ENCODE assay signal across 13 mouse cellular contexts in the genomic region with DNA sequence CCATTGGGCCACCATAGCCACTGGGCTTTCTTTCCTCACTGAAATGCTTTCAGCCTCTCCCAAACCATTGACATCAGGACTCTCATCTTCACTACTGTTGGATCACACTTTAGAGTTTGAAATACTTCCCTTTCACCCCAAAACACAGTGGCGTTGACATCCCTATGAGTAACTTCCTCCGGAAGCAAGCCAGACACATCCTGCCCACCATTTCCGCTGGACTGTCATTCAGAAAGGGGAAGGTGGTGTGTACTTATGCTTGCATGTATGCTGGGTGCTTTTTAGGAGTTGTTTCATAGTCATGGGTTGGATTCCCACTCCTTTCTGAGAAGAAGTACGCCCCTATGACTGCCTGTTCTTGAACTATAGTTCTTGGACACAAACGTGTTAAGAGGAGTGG.
A peak's percentile ranks its signal among the peaks of the same experiment; 100 is the strongest.
DNase-seq lines count a peak whose midpoint lies in the region; ATAC-seq lines count a peak whose summit lies in the region.
"Had no signal": no experiment of that assay in that cellular context is flagged by ENCODE, and none has a peak within 500 bp of the region (broad histone marks: within the 10 kb centered on the region; RNA-seq: fewer than 3 reads in every experiment).

No protein-coding gene starts in this region.

- peaks cover 2% of the 10 kb centered on the region; the same call in 1 of the 2 replicates for H3K4me1 ChIP-seq in forebrain, embryonic 11.5 days (replicated peaks; ENCODE audit: control insufficient read depth, insufficient read depth, low read length)
- H3K4me1 ChIP-seq: intestine, embryonic 15.5 days had no signal

- WGBS in forebrain, embryonic 11.5 days: 87% methylated on average over 5 of the region's 5 CpGs

- H3K9me3 ChIP-seq in forebrain, embryonic 11.5 days (ENCODE audit: control insufficient read depth, low read length): no peaks in the 10 kb centered on the region
- H3K9me3 ChIP-seq: embryonic facial prominence, embryonic 12.5 days; intestine, embryonic 15.5 days; limb, embryonic 13.5 days had no signal

- H3K4me2 ChIP-seq in forebrain, embryonic 11.5 days (ENCODE audit: low read depth, low read length, severe bottlenecking): no peak overlapping the region
- H3K4me2 ChIP-seq: embryonic facial prominence, embryonic 12.5 days; intestine, embryonic 15.5 days; limb, embryonic 13.5 days had no signal

- H3K36me3 ChIP-seq in forebrain, embryonic 11.5 days (ENCODE audit: control insufficient read depth, insufficient read depth, low read length): no peaks in the 10 kb centered on the region
- H3K36me3 ChIP-seq: embryonic facial prominence, embryonic 12.5 days; intestine, embryonic 15.5 days had no signal

- H3K27me3 ChIP-seq in forebrain, embryonic 11.5 days (ENCODE audit: control insufficient read depth, insufficient read depth, low read length): no peaks in the 10 kb centered on the region
- H3K27me3 ChIP-seq: embryonic facial prominence, embryonic 12.5 days; intestine, embryonic 15.5 days; limb, embryonic 13.5 days had no signal

- no peak overlapping the region for H3K9ac ChIP-seq in forebrain, embryonic 11.5 days (ENCODE audit: low read length)
- H3K9ac ChIP-seq: embryonic facial prominence, embryonic 12.5 days; intestine, embryonic 15.5 days; limb, embryonic 13.5 days had no signal

- H3K4me3 ChIP-seq in forebrain, embryonic 11.5 days (ENCODE audit: low read depth, low read length): no peak overlapping the region
- H3K4me3 ChIP-seq: embryonic facial prominence, embryonic 12.5 days; intestine, embryonic 15.5 days; limb, embryonic 13.5 days; myocyte had no signal

- no peak for ATAC-seq in frontal cortex, adult (ENCODE audit: low TSS enrichment)
- ATAC-seq in forebrain, embryonic 11.5 days (replicated peaks; ENCODE audit: low FRiP score): no peak
- ATAC-seq: intestine, embryonic 15.5 days had no signal

- H3K27ac ChIP-seq in forebrain, embryonic 11.5 days (ENCODE audit: low read depth, low read length): no peak overlapping the region
- H3K27ac ChIP-seq: embryonic facial prominence, embryonic 12.5 days; intestine, embryonic 15.5 days; limb, embryonic 13.5 days had no signal

- peak; percentile 13 for DNase-seq in adrenal gland, adult 2 months
- DNase-seq in adrenal gland, postnatal 25 days: no peak
- DNase-seq in 416B (ENCODE audit: low read depth): peak; percentile 79
- peak; percentile 8 for DNase-seq in induced T-regulatory cell, adult 2 months (ENCODE audit: low read depth)
- DNase-seq in monocyte, adult 2 months (ENCODE audit: low read depth in 1 of 2, low spot score in 2 of 2): peak; percentile 48 to 54
- DNase-seq in frontal cortex, postnatal 36 days (ENCODE audit: low spot score in 2 of 2): no peak
- DNase-seq in forebrain, embryonic 11.5 days (ENCODE audit: low spot score): no peak
- DNase-seq: gastrocnemius, postnatal 36 days had no signal

Comparison
In these comparisons a context has a peak if more than half of its experiments do, and no peak if none do; other contexts are left out.
1. DNase-seq: peak in adrenal gland, adult 2 months (single experiment), 416B (single experiment), induced T-regulatory cell, adult 2 months (single experiment) and monocyte, adult 2 months (2 of 2); none in adrenal gland, postnatal 25 days (single experiment), frontal cortex, postnatal 36 days (0 of 2) and forebrain, embryonic 11.5 days (single experiment).